Mouse (Mus musculus): ENCODE results near the gene Gm28048.

DNA sequence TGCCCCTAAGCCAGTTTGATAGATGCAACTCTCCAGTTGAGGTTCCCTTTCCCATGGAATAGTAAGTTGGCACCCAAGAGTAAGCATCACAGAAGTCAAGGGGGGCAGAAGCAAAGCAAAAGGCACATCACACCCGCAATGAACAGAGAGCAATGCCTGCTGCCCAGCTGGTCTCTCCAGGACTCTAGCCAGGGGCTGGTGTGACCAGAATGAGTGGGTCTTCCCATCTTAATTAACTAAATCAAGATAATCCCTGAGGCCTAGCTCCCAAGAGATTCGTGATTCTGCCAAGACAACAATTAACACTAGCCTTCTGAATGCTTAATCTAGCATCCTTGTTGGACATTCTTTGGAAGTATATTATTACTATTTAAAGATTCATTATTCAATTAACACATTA lies 58.3 kb downstream of the Gm28048 start:
- no peak for TF ChIP-seq CTCF (IDR thresholded peaks at IDR 0.05; ENCODE audit: low read depth)
- TF ChIP-seq EP300 (IDR thresholded peaks at IDR 0.05; ENCODE audit: low read depth) = no peak
